Mouse (Mus musculus) forebrain, postnatal 0 days (tissue): Measurements from ENCODE around the gene Pigo. TPM values are rescaled to one million over a fixed set of nuclear protein-coding genes. Genes with fewer than 3 reads are reported as not detected.

Source experiments
- ATAC-seq: fragments of 200-750 bp; cut with Nextera tagmentation; 2 replicates; pipeline ENCODE4 v1.8.0; 2017; ENCODE audit warnings: mild to moderate bottlenecking, moderate library complexity
- DNase-seq: peaks from one replicate; pipeline ENCODE4 v3.0.0-alpha.2; 2015
- H3K27ac ChIP-seq: fragments of 300-500 bp; sonication (generic); 2 replicates; pipeline ENCODE4 v1.5.1; 2014; ENCODE audit warnings: low read depth, mild to moderate bottlenecking, antibody characterized with exemption, low read length, moderate library complexity, mixed read lengths
- H3K27me3 ChIP-seq: fragments of 300-500 bp; sonication (generic); 2 replicates; pipeline ENCODE4 v1.6.1; 2014; ENCODE audit warnings: mild to moderate bottlenecking, low read length, mixed read lengths; ENCODE audit not compliant: insufficient read depth
- H3K36me3 ChIP-seq: fragments of 300-500 bp; sonication (generic); 2 replicates; pipeline ENCODE4 v1.6.1; 2014; ENCODE audit warnings: mild to moderate bottlenecking, moderate library complexity; ENCODE audit not compliant: insufficient read depth
- H3K4me1 ChIP-seq: fragments of 300-500 bp; sonication (generic); 2 replicates; pipeline ENCODE4 v1.6.1; 2014; ENCODE audit warnings: antibody characterized with exemption; ENCODE audit not compliant: insufficient read depth
- H3K4me2 ChIP-seq: fragments of 300-500 bp; sonication (generic); 2 replicates; pipeline ENCODE4 v1.6.1; 2014; ENCODE audit warnings: low read depth, mild to moderate bottlenecking, moderate library complexity
- H3K4me3 ChIP-seq: fragments of 300-500 bp; sonication (generic); 2 replicates; pipeline ENCODE4 v1.5.1; 2014; ENCODE audit warnings: low read depth, low read length, mixed read lengths
- H3K9ac ChIP-seq: fragments of 300-500 bp; sonication (generic); 2 replicates; pipeline ENCODE4 v1.6.1; 2014; ENCODE audit warnings: mild to moderate bottlenecking
- H3K9me3 ChIP-seq: fragments of 300-500 bp; sonication (generic); 2 replicates; pipeline ENCODE4 v1.6.1; 2016; ENCODE audit warnings: low read length
- CTCF ChIP-seq: sonication (generic); IDR thresholded peaks from 2 replicates; pipeline ENCODE4 v1.5.1; 2016; ENCODE audit warnings: antibody characterized with exemption, control low read depth, low read depth
- WGBS: fragments of 180-500 bp; shearing (Covaris S2); extraction: QIAGEN DNeasy Blood & Tissue Kit; methylation state at CpG from one replicate; pipeline ENCODE4 v1.1.7; 2014; 5-methylcytosine and 5-hydroxymethylcytosine counted together
- polyA plus RNA-seq: library from polyadenylated mRNA; unstranded; fragments of >200 nt; fragmentation: Nextera tagmentation; extraction: Ambion mirVana; gene quantifications from 2 replicates; pipeline ENCODE4 v1.2.1, GENCODE M21; 2015
- total RNA-seq: library from RNA; depleted of rRNA; stranded (reverse); fragments of >200 nt; gene quantifications from 2 replicates; pipeline ENCODE4 v1.2.3, GENCODE M21; 2014; rRNA removed

Gene Pigo
- total and polyA plus RNA-seq, 2 experiments from 2014 or later, result 20.3 to 21.9 TPM

- DNase-seq (no peak), ATAC-seq (no peak)
- peaks cover 38% of the 10 kb centered on the region for H3K36me3 ChIP-seq
- H3K27ac ChIP-seq, result no peak overlapping the region
- 94% methylated on average over 4 of the region's 4 CpGs for WGBS
- TF ChIP-seq CTCF, result peak; percentile 33
- no peaks in the 10 kb centered on the region for H3K4me1 ChIP-seq
- no peaks in the 10 kb centered on the region for H3K27me3 ChIP-seq
- no peak overlapping the region for H3K9ac ChIP-seq
- H3K4me3 ChIP-seq, result no peak overlapping the region
- H3K9me3 ChIP-seq, result no peaks in the 10 kb centered on the region
- H3K4me2 ChIP-seq, result no peak overlapping the region
These were observed 47.6 kb downstream of the Pigo start for GRCm38 (mm10) chr4:42978062-42978461.

DNA sequence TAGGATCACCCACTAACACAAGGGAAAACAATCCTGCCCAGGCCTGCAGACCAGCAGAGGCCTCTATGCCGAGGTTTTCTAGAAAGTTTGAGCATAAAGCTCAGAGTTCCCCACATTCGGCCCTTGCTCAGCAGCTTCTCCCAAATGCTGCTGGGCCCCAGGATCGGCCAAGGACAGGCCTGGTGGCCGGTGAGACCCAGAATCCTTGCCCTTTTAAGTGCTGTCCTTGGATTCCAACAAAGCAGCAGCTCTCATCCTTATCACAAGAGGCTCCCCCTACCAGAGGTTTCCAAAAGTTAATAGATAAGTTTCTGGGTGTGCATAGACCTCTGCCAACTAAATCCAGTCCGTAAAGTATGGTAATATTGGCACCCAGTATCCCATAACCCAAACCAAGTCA is 51.8 kb downstream of the Pigo start:
- Histone ChIP-seq H3K9ac (no peak overlapping the region), H3K4me2 (no peak overlapping the region), H3K9me3 (no peaks in the 10 kb centered on the region), H3K27ac (no peak overlapping the region), H3K4me3 (no peak overlapping the region), H3K4me1 (no peaks in the 10 kb centered on the region), H3K27me3 (no peaks in the 10 kb centered on the region), H3K36me3 (peaks cover 10% of the 10 kb centered on the region)
- no peak for ATAC-seq
- no peak for TF ChIP-seq CTCF
- no peak for DNase-seq
- 84% methylated on average over 5 of the region's 5 CpGs for WGBS

DNA sequence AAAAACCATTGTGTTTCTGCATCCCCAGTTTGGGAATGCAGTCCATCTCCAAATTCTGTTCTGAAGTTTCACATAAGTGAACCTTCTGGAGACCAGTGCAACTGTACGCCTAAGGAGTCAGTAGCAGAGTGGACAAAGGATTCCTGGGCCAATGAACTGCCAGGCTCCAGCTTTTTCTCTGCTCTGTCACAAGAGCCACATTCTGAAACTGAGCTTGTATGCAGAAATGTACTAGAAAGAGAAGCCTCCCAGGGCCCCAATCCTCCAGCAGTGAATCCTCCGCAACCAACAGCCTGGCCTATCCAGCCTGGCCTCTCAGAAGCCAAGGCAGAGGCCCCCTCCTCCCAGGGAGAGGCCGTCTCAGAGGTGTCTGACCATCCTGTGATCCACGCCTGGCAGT is 52.7 kb downstream of the Pigo start:
- peaks cover 5% of the 10 kb centered on the region; the same call in 1 of the 2 replicates for H3K36me3 ChIP-seq
- ATAC-seq (no peak), DNase-seq (no peak)
- WGBS, result 75% methylated on average over 4 of the region's 4 CpGs
- H3K9me3 ChIP-seq, result no peaks in the 10 kb centered on the region
- H3K9ac ChIP-seq, result no peak overlapping the region
- no peak for TF ChIP-seq CTCF
- H3K27ac ChIP-seq, result no peak overlapping the region
- H3K4me2 ChIP-seq, result no peak overlapping the region
- no peaks in the 10 kb centered on the region for H3K4me1 ChIP-seq
- no peak overlapping the region for H3K4me3 ChIP-seq
- no peaks in the 10 kb centered on the region for H3K27me3 ChIP-seq

- no peak for TF ChIP-seq CTCF
These were observed 56.3 kb downstream of the Pigo start, which contains the start of gene 1700022I11Rik for GRCm38 (mm10) chr4:42969304-42969703. Gene 1700022I11Rik, plus strand, starts transcription at chr4:42969604.

More at GRCm38 (mm10) chr4:42969304-42969703, 56.3 kb downstream of the Pigo start, which contains the start of gene 1700022I11Rik:
- ATAC-seq, result no peak
- 87% methylated on average over 4 of the region's 4 CpGs for WGBS
- H3K9me3 ChIP-seq, result no peaks in the 10 kb centered on the region
- H3K27ac ChIP-seq, result no peak within 1 kb of the TSS
- H3K4me1 ChIP-seq, result no peaks in the 10 kb centered on the region
- H3K4me2 ChIP-seq, result no peak within 1 kb of the TSS
- no peak for DNase-seq
- no peaks in the 10 kb centered on the region for H3K27me3 ChIP-seq
- no peak within 1 kb of the TSS for H3K4me3 ChIP-seq
- no peaks in the 10 kb centered on the region for H3K36me3 ChIP-seq
- H3K9ac ChIP-seq, result no peak within 1 kb of the TSS

Other genes with a start within 250 kb of the Pigo start
- not detected in 2 replicates for gene Fam205a1, start 171.9 kb downstream of the Pigo start, total RNA-seq
- gene Fam205a1, start 171.9 kb downstream of the Pigo start, polyA plus RNA-seq, result 0.05 TPM in 1 of 2 replicates, not detected in the other
- gene Gm12394, start 169.0 kb downstream of the Pigo start, total RNA-seq, result 0.23 TPM in 1 of 2 replicates, not detected in the other
- gene Gm12394, start 169.0 kb downstream of the Pigo start, polyA plus RNA-seq, result 0.16 and 0.41 TPM in 2 replicates
- gene Fam205c, start 151.6 kb downstream of the Pigo start, total RNA-seq, result not detected in 2 replicates
- gene Fam205c, start 151.6 kb downstream of the Pigo start, polyA plus RNA-seq, result 1.8 and 3.2 TPM in 2 replicates
- gene Phf24, start 109.2 kb downstream of the Pigo start, total RNA-seq, result 77.2 and 82.7 TPM in 2 replicates
- 38.2 and 42.3 TPM in 2 replicates for gene Phf24, start 109.2 kb downstream of the Pigo start, polyA plus RNA-seq
- gene Dnajb5, start 76.0 kb downstream of the Pigo start, total RNA-seq, result 81.0 and 106 TPM in 2 replicates
- 46.8 and 50.7 TPM in 2 replicates for gene Dnajb5, start 76.0 kb downstream of the Pigo start, polyA plus RNA-seq
- gene 1700022I11Rik, start 56.2 kb downstream of the Pigo start, total RNA-seq, result not detected in 2 replicates
- gene 1700022I11Rik, start 56.2 kb downstream of the Pigo start, polyA plus RNA-seq, result 0.23 and 0.63 TPM in 2 replicates
- gene Vcp, start 25.3 kb downstream of the Pigo start, total RNA-seq, result 221 and 255 TPM in 2 replicates
- gene Vcp, start 25.3 kb downstream of the Pigo start, polyA plus RNA-seq, result 357 and 443 TPM in 2 replicates
- gene Fancg, start 15.3 kb downstream of the Pigo start, total RNA-seq, result 12.8 and 21.8 TPM in 2 replicates
- 10.9 and 12.4 TPM in 2 replicates for gene Fancg, start 15.3 kb downstream of the Pigo start, polyA plus RNA-seq
- gene Stoml2, start 5.9 kb upstream of the Pigo start, total RNA-seq, result 94.4 and 120 TPM in 2 replicates
- 233 and 240 TPM in 2 replicates for gene Stoml2, start 5.9 kb upstream of the Pigo start, polyA plus RNA-seq
- 35.7 and 42.3 TPM in 2 replicates for gene Fam214b, start 20.4 kb upstream of the Pigo start, total RNA-seq
- gene Fam214b, start 20.4 kb upstream of the Pigo start, polyA plus RNA-seq, result 23.4 and 30.9 TPM in 2 replicates
- 52.9 and 54.7 TPM in 2 replicates for gene Unc13b, start 33.1 kb upstream of the Pigo start, total RNA-seq
- 3.3 and 6.2 TPM in 2 replicates for gene Unc13b, start 33.1 kb upstream of the Pigo start, polyA plus RNA-seq
- 0.38 and 1.8 TPM in 2 replicates for gene Atp8b5, start 241.3 kb upstream of the Pigo start, total RNA-seq
- gene Atp8b5, start 241.3 kb upstream of the Pigo start, polyA plus RNA-seq, result 0.23 and 0.52 TPM in 2 replicates